11 mouse cellular contexts compared by ENCODE assay signal in the genomic region with DNA sequence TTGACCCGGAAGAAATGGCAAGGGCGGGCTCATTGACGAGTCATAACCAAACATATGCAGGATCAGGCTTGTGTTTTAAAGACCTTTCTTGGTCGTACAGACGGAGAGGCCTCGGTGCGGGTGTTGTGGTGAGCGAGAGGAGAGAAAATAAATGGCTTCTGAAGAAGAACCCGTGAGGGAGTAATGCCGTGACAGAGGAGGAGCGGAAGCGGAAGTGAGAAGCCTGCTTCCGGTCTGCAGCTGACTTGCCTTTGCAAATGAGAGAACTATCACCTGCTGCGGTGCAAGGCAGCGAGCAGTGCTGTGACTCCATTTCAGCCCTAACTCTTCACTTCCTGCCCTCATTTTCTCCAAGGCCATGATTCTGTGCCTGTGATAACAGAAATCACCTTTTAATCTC. TPM values are rescaled to one million over a fixed set of nuclear protein-coding genes. Genes with fewer than 3 reads are reported as not detected.
DNase-seq lines count a peak whose midpoint lies in the region; ATAC-seq lines count a peak whose summit lies in the region.
"Had no signal": no experiment of that assay in that cellular context is flagged by ENCODE, and none has a peak within 500 bp of the region (broad histone marks: within the 10 kb centered on the region; RNA-seq: fewer than 3 reads in every experiment).

No protein-coding gene starts in this region.

- DNase-seq in B cell, adult 2 months = peak; percentile 67 to 70
- DNase-seq in CD4-positive, CD25-positive, alpha-beta regulatory T cell, adult 2 months (ENCODE audit: low read depth, low spot score) = peak; percentile 83
- no peak for DNase-seq in lung, postnatal 25 days (ENCODE audit: low spot score)
- DNase-seq in c-Kit-positive CD71-positive TER-119-positive erythroid progenitor cells, embryonic 14.5 days (ENCODE audit: low spot score) = no peak
- DNase-seq: adrenal gland, adult 2 months; kidney, adult 2 months; lung, embryonic 14.5 days had no signal

- no peak overlapping the region for H3K9ac ChIP-seq in midbrain, embryonic 15.5 days
- H3K9ac ChIP-seq: lung, embryonic 14.5 days had no signal

- no peaks in the 10 kb centered on the region for H3K9me3 ChIP-seq in midbrain, embryonic 15.5 days

- H3K4me2 ChIP-seq in midbrain, embryonic 15.5 days = no peak overlapping the region
- H3K4me2 ChIP-seq: heart, embryonic 11.5 days; lung, embryonic 14.5 days had no signal

- WGBS in midbrain, embryonic 15.5 days = 94% methylated on average over 15 of the region's 15 CpGs

- peak; percentile 55 for ATAC-seq in granulocyte monocyte progenitor cell, adult 5-6 weeks (replicated peaks; ENCODE audit: poor library complexity, severe bottlenecking)
- ATAC-seq in neutrophil, adult 5-6 weeks (ENCODE audit: extremely low read depth, insufficient number of reproducible peaks, low FRiP score, poor library complexity, severe bottlenecking) = peak; percentile 76
- ATAC-seq in midbrain, embryonic 15.5 days (replicated peaks) = no peak

- no peak overlapping the region for H3K4me3 ChIP-seq in midbrain, embryonic 15.5 days

- H3K27ac ChIP-seq in midbrain, embryonic 15.5 days = no peak overlapping the region

- H3K27me3 ChIP-seq in midbrain, embryonic 15.5 days (replicated peaks) = no peaks in the 10 kb centered on the region

- H3K36me3 ChIP-seq in midbrain, embryonic 15.5 days (replicated peaks) = peaks cover 18% of the 10 kb centered on the region; the same call in 1 of the 2 replicates

- H3K4me1 ChIP-seq in midbrain, embryonic 15.5 days = no peaks in the 10 kb centered on the region

RNA-seq across cellular contexts. Expression of gene D16Ertd472e, which starts 16.4 kb away (rescaled TPM):
- total RNA-seq in granulocyte monocyte progenitor cell, adult 5-6 weeks (2014; fragmentation: Nextera tagmentation) = 26.8 and 52.8 TPM in 2 replicates
- 53.9 and 58.5 TPM in 2 replicates for total RNA-seq in granulocyte monocyte progenitor cell, adult 5-6 weeks (2017)
- 23.6 and 24.4 TPM in 2 replicates for total RNA-seq in neutrophil, adult 5-6 weeks (2017)
- 7.5 and 8.1 TPM in 2 replicates for polyA plus RNA-seq in midbrain, embryonic 15.5 days (2015; fragmentation: Nextera tagmentation; extraction: Ambion mirVana)

Comparison
In these comparisons a context has a peak if more than half of its experiments do, and no peak if none do; other contexts are left out.
1. DNase-seq: peak in B cell, adult 2 months (2 of 2) and CD4-positive, CD25-positive, alpha-beta regulatory T cell, adult 2 months (single experiment); none in lung, postnatal 25 days (single experiment) and c-Kit-positive CD71-positive TER-119-positive erythroid progenitor cells, embryonic 14.5 days (single experiment).